Mouse (Mus musculus) myocyte (in vitro differentiated cells): ENCODE measurements around the gene Snapc4. TPM values are rescaled to one million over a fixed set of nuclear protein-coding genes. Genes with fewer than 3 reads are reported as not detected.

ENCODE experiments used
- H3K27me3 ChIP-seq: one replicate; pipeline ENCODE4 v1.6.1; 2011; ENCODE audit not compliant: control insufficient read depth, insufficient read depth, insufficient read length
- H3K36me3 ChIP-seq: one replicate; pipeline ENCODE4 v1.6.1; 2011; ENCODE audit not compliant: control insufficient read depth, insufficient read depth
- H3K4me2 ChIP-seq: one replicate; pipeline ENCODE4 v1.6.1; 2011; ENCODE audit warnings: low read depth, control low read depth
- H3K4me3 ChIP-seq: one replicate; pipeline ENCODE4 v1.5.1; 2011; ENCODE audit warnings: mild to moderate bottlenecking, control low read depth, moderate library complexity
- H3K79me2 ChIP-seq: one replicate; pipeline ENCODE4 v1.6.1; 2011; ENCODE audit not compliant: control insufficient read depth, insufficient read depth
- H3ac ChIP-seq: one replicate; pipeline ENCODE4 v1.6.1; 2011; ENCODE audit not compliant: control insufficient read depth, insufficient read length
- CEBPB ChIP-seq: IDR thresholded peaks from 2 replicates; pipeline ENCODE4 v1.6.1; 2011; ENCODE audit warnings: mild to moderate bottlenecking, moderate library complexity; ENCODE audit not compliant: poor library complexity, insufficient read depth, severe bottlenecking
- E2F4 ChIP-seq: IDR thresholded peaks from one replicate; pipeline ENCODE4 v1.6.1; 2011; ENCODE audit warnings: mild to moderate bottlenecking, control low read depth, moderate library complexity; ENCODE audit not compliant: insufficient read depth
- MAX ChIP-seq: IDR thresholded peaks from one replicate; pipeline ENCODE4 v1.6.1; 2011; ENCODE audit warnings: low read depth, mild to moderate bottlenecking, control low read depth
- MYOD1 ChIP-seq, 3 experiments: IDR thresholded peaks; one replicate each; pipeline ENCODE4 v1.6.1; 2011; ENCODE audit warnings: control low read depth in 2 of 3, low read depth in 2 of 3, mild to moderate bottlenecking in 2 of 3, moderate library complexity in 1 of 3; ENCODE audit not compliant: insufficient read length in 2 of 3, control insufficient read depth in 1 of 3
- MYOG ChIP-seq, 3 experiments: IDR thresholded peaks; one replicate each; pipeline ENCODE4 v1.6.1; 2011; ENCODE audit warnings: control low read depth in 2 of 3, low read depth in 2 of 3, mild to moderate bottlenecking in 2 of 3; ENCODE audit not compliant: insufficient read length in 2 of 3, control insufficient read depth in 1 of 3, insufficient read depth in 1 of 3
- POLR2A ChIP-seq: IDR thresholded peaks from one replicate; pipeline ENCODE4 v1.6.1; 2011; ENCODE audit warnings: low read depth, mild to moderate bottlenecking, control low read depth, moderate library complexity; ENCODE audit not compliant: insufficient read length
- POLR2AphosphoS2 ChIP-seq: IDR thresholded peaks from one replicate; pipeline ENCODE4 v1.6.1; 2011; ENCODE audit warnings: low read depth, control low read depth; ENCODE audit not compliant: insufficient read length
- REST ChIP-seq: IDR thresholded peaks from one replicate; pipeline ENCODE4 v1.6.1; 2011; ENCODE audit warnings: mild to moderate bottlenecking, control low read depth, moderate library complexity; ENCODE audit not compliant: insufficient read depth, insufficient read length
- SRF ChIP-seq: IDR thresholded peaks from one replicate; pipeline ENCODE4 v1.6.1; 2011; ENCODE audit warnings: low read depth; ENCODE audit not compliant: control insufficient read depth, insufficient read length
- TCF12 ChIP-seq: IDR thresholded peaks from one replicate; pipeline ENCODE4 v1.6.1; 2011; ENCODE audit warnings: mild to moderate bottlenecking, control low read depth; ENCODE audit not compliant: poor library complexity, insufficient read depth, severe bottlenecking
- TCF3 ChIP-seq: IDR thresholded peaks from one replicate; pipeline ENCODE4 v1.6.1; 2011; ENCODE audit warnings: low read depth, control low read depth; ENCODE audit not compliant: insufficient read length
- USF1 ChIP-seq: IDR thresholded peaks from one replicate; pipeline ENCODE4 v1.6.1; 2011; ENCODE audit warnings: low read depth, mild to moderate bottlenecking, control low read depth, moderate library complexity
- polyA plus RNA-seq: library from polyadenylated mRNA; unstranded; fragments of >200 nt; fragmentation: generic; extraction: Trizol; gene quantifications from one replicate; pipeline ENCODE4 v1.2.1, GENCODE M21; 2012; ENCODE audit warnings: missing spikeins

Gene Snapc4
- polyA plus RNA-seq, 1 experiment, result 11.0 TPM

GRCm38 (mm10) chr2:26400296-26400695, 19.8 kb upstream of the Snapc4 start:
- H3K79me2 ChIP-seq, result no peaks in the 10 kb centered on the region
- no peaks in the 10 kb centered on the region for H3K27me3 ChIP-seq
- no peak overlapping the region for H3K4me3 ChIP-seq
- TF ChIP-seq POLR2A (no peak), POLR2AphosphoS2 (peak; percentile 67)
- no peak overlapping the region for H3ac ChIP-seq
- H3K36me3 ChIP-seq, result peaks cover 31% of the 10 kb centered on the region
- H3K4me2 ChIP-seq, result no peak overlapping the region

GRCm38 (mm10) chr2:26399647-26400046, 19.2 kb upstream of the Snapc4 start:
- TF ChIP-seq POLR2AphosphoS2, result peak; percentile 73
- no peak for TF ChIP-seq TCF3
- peak; percentile 22 for TF ChIP-seq POLR2A
- H3K4me2 ChIP-seq, result no peak overlapping the region
- H3K79me2 ChIP-seq, result no peaks in the 10 kb centered on the region
- peaks cover 38% of the 10 kb centered on the region for H3K36me3 ChIP-seq
- no peaks in the 10 kb centered on the region for H3K27me3 ChIP-seq
- no peak overlapping the region for H3K4me3 ChIP-seq
- no peak overlapping the region for H3ac ChIP-seq

- no peaks in the 10 kb centered on the region for H3K27me3 ChIP-seq
- no peak overlapping the region for H3K4me2 ChIP-seq
- peak; percentile 32 for TF ChIP-seq POLR2A
- TF ChIP-seq MYOD1 (IDR thresholded peaks at IDR 0.05; ENCODE audit: control insufficient read depth in 1 of 3, insufficient read length in 2 of 3, low read depth in 2 of 3), result no peak
- TF ChIP-seq POLR2AphosphoS2, result peak; percentile 62
- no peak for TF ChIP-seq MAX
- H3ac ChIP-seq, result no peak overlapping the region
- H3K79me2 ChIP-seq, result no peaks in the 10 kb centered on the region
- H3K4me3 ChIP-seq, result no peak overlapping the region
- peaks cover 45% of the 10 kb centered on the region for H3K36me3 ChIP-seq
Observed at GRCm38 (mm10) chr2:26398978-26399377, 18.5 kb upstream of the Snapc4 start.

- Histone ChIP-seq H3K4me3 (no peak overlapping the region), H3K27me3 (no peaks in the 10 kb centered on the region), H3K4me2 (no peak overlapping the region), H3ac (no peak overlapping the region), H3K79me2 (peaks cover 33% of the 10 kb centered on the region), H3K36me3 (peaks cover 57% of the 10 kb centered on the region)
- no peak for TF ChIP-seq REST
- no peak for TF ChIP-seq TCF3
- no peak for TF ChIP-seq MYOG (IDR thresholded peaks at IDR 0.05; ENCODE audit: control insufficient read depth in 1 of 3, insufficient read depth in 1 of 3, insufficient read length in 2 of 3, low read depth in 2 of 3)
- no peak for TF ChIP-seq E2F4
- TF ChIP-seq POLR2AphosphoS2, result no peak
- no peak for TF ChIP-seq SRF
- TF ChIP-seq MAX, result no peak
- no peak for TF ChIP-seq USF1
- TF ChIP-seq TCF12, result no peak
- no peak for TF ChIP-seq MYOD1 (IDR thresholded peaks at IDR 0.05; ENCODE audit: control insufficient read depth in 1 of 3, insufficient read length in 2 of 3, low read depth in 2 of 3)
- no peak for TF ChIP-seq POLR2A
- no peak for TF ChIP-seq CEBPB
Observed at GRCm38 (mm10) chr2:26391617-26392016, 11.2 kb upstream of the Snapc4 start.

- TF ChIP-seq MAX (no peak), MYOG (IDR thresholded peaks at IDR 0.05; ENCODE audit: control insufficient read depth in 1 of 3, insufficient read depth in 1 of 3, insufficient read length in 2 of 3, low read depth in 2 of 3) (peak in 1 of 3 experiments; percentile 61), MYOD1 (IDR thresholded peaks at IDR 0.05; ENCODE audit: control insufficient read depth in 1 of 3, insufficient read length in 2 of 3, low read depth in 2 of 3) (peak in 1 of 3 experiments; percentile 75), TCF12 (no peak), REST (no peak)
- no peak overlapping the region for H3ac ChIP-seq
- peak overlapping the region; percentile 88 for H3K4me2 ChIP-seq
- H3K36me3 ChIP-seq, result peaks cover 56% of the 10 kb centered on the region
- peak overlapping the region; percentile 96 for H3K4me3 ChIP-seq
- H3K79me2 ChIP-seq, result peaks cover 33% of the 10 kb centered on the region
- no peaks in the 10 kb centered on the region for H3K27me3 ChIP-seq
Observed at GRCm38 (mm10) chr2:26390954-26391353, 10.5 kb upstream of the Snapc4 start.

GRCm38 (mm10) chr2:26389154-26389690, 8.8 kb upstream of the Snapc4 start, which contains the start of the genes Entr1 and Pmpca:
Gene Entr1 (minus strand): TSS chr2:26389316.
Gene Pmpca (plus strand): TSS chr2:26389339.
- H3K4me3 ChIP-seq, result peak within 1 kb of the TSS; percentile 96
- H3K4me2 ChIP-seq, result peak within 1 kb of the TSS; percentile 91
- H3ac ChIP-seq, result peak within 1 kb of the TSS; percentile 90
- no peak for TF ChIP-seq TCF12
- TF ChIP-seq MAX, result no peak
- TF ChIP-seq REST, result peak; percentile 21
- TF ChIP-seq USF1, result no peak
- no peak for TF ChIP-seq E2F4
- TF ChIP-seq POLR2A, result peak; percentile 94
- no peak for TF ChIP-seq SRF
- peak in 1 of 3 experiments; percentile 58 for TF ChIP-seq MYOD1 (IDR thresholded peaks at IDR 0.05; ENCODE audit: control insufficient read depth in 1 of 3, insufficient read length in 2 of 3, low read depth in 2 of 3)
- TF ChIP-seq MYOG (IDR thresholded peaks at IDR 0.05; ENCODE audit: control insufficient read depth in 1 of 3, insufficient read depth in 1 of 3, insufficient read length in 2 of 3, low read depth in 2 of 3), result peak in 2 of 3 experiments; percentile 25 to 41
- no peak for TF ChIP-seq TCF3
- TF ChIP-seq POLR2AphosphoS2, result peak; percentile 95
- no peak for TF ChIP-seq CEBPB
- peaks cover 46% of the 10 kb centered on the region for H3K36me3 ChIP-seq
- no peaks in the 10 kb centered on the region for H3K27me3 ChIP-seq
- peaks cover 33% of the 10 kb centered on the region for H3K79me2 ChIP-seq
